Mouse (Mus musculus) layer of hippocampus, postnatal 14 days (tissue): ENCODE measurements at regions not wholly inside any gene's neighbourhood (a gene's known extent, or its start where the extent isn't known, plus 50 kb on each side); places are given as distances from the start of the nearest gene placed in this dataset.

Experiments used
- DNase-seq, 2 experiments: peaks; one replicate each; pipeline ENCODE4 v3.0.0; 2021 to 2022; ENCODE audit warnings: low spot score in 2 of 2, mixed read lengths in 1 of 2

DNA sequence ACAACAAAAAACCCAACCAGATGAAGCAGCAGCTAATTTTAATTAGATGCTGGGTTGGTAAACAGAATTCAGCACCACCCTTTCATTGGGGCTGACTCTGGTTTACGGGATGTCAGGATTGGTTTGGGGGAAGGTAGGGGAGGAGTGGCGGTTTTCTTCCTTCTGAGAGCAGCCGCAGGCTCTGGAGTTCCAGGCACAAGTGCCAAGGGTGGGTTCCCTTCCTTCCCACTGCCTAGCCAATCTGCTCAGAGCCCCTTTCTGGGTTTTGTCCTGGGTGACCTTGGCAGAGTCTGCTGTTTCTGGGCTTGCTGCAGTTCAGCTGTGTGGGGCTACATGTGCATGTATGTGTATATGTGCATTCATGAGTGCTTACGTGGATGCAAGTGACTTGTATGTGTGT lies 260.5 kb upstream of the Gm4791 start:
- no peak for DNase-seq

- no peak for DNase-seq
These were observed 261.1 kb upstream of the Gm4791 start for GRCm38 (mm10) chr9:46737446-46737845.

GRCm38 (mm10) chr9:46736232-46736631 lies 262.3 kb upstream of the Gm4791 start:
- DNase-seq: no peak

GRCm38 (mm10) chr9:46735664-46736067 lies 262.9 kb upstream of the Gm4791 start:
- peak; percentile 93 to 94 for DNase-seq

DNA sequence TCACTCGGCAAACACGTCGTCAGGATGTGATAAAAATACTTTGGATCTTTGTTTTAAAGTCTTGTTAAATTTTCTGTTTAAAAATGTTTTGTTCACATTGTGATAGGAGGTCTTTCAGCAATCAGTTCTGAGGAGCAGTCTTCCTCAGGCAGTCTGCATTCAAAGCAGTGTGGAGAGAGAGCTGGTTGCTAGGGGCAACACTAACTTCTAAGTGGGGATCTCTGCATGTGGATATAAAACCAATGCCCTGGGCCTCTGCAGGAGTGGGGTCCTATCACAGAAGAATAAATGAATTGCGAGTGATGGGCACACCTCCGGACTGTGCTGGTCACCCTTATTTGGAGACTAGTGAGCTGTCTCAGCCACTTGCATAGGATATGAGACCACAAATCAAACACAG lies 270.1 kb upstream of the Gm4791 start:
- DNase-seq: peak in 1 of 2 experiments; percentile 31

- DNase-seq: no peak
These were observed 274.3 kb upstream of the Gm4791 start for GRCm38 (mm10) chr9:46724231-46724630.

DNA sequence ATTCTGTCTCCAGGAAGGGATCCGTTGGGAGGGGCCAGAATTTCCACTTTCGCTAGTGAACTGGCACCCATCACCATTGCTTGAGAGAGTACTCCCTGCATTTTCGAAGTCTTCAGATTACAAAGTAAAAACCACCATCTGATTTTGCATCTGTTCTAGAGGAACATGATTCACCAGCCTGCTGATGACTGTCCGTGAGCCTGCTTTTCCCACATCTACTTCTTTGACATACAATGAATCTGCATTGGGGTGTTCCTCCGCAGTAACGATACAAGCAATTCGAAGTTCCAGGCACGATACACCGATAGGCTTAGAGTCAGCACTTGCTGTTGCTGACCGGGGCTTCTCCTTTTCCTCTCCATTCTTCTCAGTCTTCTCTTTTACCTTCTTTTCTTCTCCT lies 285.1 kb upstream of the Gm4791 start:
- peak in 1 of 2 experiments; percentile 59 for DNase-seq

- peak in 1 of 2 experiments; percentile 31 for DNase-seq
These were observed 294.2 kb upstream of the Gm4791 start for GRCm38 (mm10) chr9:46704151-46704905.

DNA sequence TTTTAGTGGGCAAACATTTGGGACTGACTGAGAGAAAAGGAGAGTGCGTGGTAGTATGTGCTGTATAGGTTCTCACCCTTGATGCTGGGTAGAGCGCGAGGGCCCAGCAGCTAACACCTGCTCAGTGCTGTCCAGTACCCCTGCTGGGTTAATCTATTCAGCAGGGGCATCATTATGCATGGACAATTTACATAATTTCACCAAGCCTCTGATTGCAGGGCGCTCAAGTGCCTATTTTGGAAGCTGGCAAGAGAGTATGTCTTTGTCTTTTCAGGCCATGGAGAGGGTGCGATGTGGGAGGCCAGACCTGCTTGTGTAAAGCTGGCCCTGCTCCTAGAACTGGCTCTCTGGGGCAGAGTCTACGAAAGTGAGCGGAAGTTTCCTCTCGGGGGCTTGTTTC lies 294.9 kb upstream of the Gm4791 start:
- peak in 1 of 2 experiments; percentile 2 for DNase-seq

- peak in 1 of 2 experiments; percentile 16 for DNase-seq
These were observed 295.5 kb upstream of the Gm4791 start for GRCm38 (mm10) chr9:46702901-46703636.

DNA sequence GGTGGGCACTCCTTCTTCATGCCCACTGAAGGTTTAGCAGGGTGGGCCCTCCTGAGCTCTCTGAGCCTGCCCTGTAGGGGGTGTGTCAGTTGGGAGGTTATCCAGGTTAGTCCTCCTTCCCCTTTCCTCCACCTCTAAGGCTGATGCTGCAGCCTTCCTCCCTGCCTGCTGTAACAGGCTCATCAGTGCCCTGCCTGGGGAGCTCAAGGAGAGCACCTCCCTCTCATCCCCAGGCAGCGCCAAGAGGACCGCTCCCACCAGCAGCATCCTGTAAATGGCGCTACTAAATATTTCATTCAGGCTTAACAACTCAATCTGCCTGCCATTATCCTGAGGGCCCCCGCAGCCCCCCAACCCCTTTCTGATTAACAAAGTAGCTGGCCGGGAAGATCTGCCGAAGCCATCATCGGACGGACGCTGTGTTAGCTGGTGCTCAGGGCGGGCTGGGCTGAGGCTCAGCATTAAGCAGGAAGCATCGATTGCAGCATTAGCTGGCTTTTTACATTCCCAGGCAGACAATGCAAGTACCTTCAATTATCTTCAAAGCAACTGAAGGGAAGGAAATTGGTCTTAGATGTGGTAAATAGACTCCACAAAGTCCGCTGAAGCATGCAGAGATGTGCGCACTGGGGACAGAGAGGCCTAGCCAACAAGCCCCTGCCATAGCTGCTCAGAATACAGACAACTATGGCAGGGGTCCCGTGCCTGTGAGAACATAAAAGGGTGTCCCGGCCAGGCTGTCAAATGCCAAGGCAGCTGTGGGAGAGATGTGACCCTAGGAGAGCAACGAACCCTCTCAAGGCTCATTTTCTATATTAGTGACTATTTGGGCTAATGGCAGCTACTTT lies 296.3 kb upstream of the Gm4791 start:
- DNase-seq: peak in 1 of 2 experiments; percentile 4

DNA sequence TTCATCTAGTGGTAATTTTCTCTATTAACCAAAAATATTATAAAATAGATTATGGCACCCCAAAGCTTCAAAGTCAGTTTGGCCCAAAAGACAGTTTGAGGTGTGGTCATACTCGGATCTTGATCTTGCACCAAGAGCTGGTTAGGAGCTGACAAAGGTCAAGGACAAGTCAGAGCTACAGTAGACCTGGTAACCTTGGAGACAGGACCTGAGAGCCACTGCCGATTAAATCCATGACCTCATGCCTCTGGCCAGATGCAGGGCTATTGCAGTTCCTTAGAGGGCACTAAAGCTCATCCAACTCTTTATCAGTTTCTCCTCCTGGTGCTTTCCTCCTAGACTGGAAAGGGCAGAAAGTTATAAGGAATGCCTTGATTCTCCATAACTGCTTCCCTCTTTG lies 302.4 kb upstream of the Gm4791 start:
- DNase-seq: no peak

- DNase-seq: no peak
These were observed 309.2 kb upstream of the Gm4791 start for GRCm38 (mm10) chr9:46689331-46689730.

DNA sequence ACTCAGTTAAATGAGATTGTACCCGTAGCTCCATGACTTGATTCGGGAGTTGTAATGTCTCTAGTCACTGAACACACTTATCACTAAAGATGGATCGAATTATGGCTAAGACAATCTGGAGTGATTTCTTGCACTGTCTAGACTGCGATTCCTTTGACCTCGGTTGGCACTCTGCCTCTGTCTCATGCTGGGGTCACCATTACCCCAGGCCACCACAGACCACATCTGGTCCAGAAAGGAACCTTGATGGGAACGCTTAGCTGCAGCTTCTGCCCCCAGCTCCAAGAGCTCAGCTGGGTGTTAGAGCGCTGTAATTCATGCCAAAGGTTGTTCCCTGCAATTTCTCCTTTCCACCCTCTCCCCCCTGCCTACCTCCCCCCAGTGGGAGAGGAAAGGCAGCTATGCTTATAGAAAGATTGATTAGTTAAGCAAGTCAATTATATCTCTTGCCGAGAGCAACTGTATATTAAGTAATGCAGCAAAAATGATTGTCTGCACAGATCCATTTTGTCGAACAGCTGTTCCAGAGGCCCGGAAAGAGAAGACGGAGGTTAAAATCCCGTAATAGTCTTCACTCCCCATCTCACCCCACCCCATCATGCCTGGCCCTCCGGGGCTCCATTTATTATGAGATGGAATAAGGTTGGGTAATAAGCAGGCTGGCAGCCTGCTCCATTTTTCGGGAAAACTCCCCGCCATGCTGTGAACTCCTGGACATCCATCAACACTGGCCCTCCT lies 314.3 kb upstream of the Gm4791 start:
- DNase-seq: no peak

GRCm38 (mm10) chr9:46672050-46672449 lies 326.5 kb upstream of the Gm4791 start:
- no peak for DNase-seq

DNA sequence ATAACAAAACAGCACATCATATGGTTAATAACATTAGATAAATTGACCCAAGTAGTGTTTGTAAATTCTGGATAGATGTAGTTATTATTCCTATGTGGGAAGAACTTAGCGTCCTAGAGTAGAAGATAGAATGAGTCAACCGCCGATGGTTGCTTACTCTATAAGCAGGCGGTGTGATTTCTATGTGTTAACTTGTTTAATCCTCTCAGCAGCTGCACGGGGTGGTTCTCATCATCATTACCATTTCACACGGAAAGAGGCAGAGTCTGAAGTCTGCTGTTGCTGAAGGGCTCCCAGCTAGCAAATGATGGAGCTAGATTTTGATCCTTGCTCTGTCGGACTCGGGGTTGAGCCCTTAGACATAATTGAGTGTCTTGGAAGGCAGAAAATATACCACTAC lies 334.6 kb upstream of the 4931429L15Rik start:
- DNase-seq: no peak

DNA sequence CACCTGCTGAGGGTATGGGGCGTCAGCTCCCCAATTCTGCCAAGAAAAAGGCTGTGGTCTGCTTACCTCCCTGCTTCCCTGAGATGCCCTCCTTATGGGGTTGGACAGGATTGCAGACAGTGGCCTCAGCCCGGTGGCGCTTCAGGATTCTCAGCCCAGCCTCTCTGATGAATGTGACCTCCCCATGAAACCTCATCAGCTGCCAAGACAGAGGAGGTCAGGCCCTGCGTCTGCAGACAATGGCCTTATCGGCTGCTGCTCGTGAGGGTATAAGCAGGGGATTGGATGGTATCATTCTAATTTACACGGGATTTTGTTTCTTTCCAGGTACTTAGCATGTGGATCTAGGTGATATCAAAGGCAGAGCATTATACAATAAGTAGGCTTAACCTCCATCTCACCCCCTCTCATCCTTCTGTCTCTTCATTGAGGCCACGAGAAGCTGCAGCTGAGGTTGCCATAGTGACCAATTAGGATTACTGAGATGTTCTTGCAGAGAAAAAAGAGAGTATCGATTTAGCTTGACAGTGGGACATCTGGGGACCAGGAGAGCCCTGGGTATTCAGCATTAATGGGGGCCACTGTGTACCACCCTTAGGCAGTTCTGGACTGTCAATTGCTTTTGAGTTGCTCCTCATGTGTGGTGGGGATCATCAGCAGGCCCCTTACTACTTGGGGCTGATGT lies 327.6 kb upstream of the 4931429L15Rik start:
- peak in 1 of 2 experiments; percentile 21 for DNase-seq

DNA sequence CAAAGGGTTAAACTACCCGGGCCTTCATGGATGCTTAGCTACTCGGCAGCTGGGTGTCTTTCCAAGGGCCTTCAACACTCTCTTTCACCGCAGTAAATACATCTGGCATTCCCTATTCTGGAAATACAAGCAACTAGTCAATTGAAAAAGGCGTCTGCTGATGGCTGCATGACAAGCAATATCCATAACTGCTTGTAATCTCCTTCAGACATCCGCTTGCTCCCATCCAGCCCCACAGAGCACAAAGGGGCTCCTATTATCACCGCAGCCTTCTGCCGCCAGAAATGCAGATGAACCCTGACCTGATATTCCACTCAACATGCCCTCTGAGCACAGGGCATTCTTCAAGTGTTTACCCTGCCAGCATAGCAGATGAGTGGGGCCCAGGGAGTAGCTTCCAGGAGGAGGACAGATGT lies 325.7 kb upstream of the 4931429L15Rik start:
- DNase-seq: peak; percentile 13 to 39

GRCm38 (mm10) chr9:46643551-46643950 lies 323.8 kb upstream of the 4931429L15Rik start:
- DNase-seq: no peak

- DNase-seq: no peak
These were observed 322.9 kb upstream of the 4931429L15Rik start for GRCm38 (mm10) chr9:46642696-46643095.
